Mouse (Mus musculus): ENCODE measurements around the gene Cldn11. TPM values are rescaled to one million over a fixed set of nuclear protein-coding genes. Genes with fewer than 3 reads are reported as not detected.

Cldn11 gene
- total RNA-seq, 2 experiments from 2014 or later = 0.83 to 1.9 TPM

Other genes starting within 250 kb of the Cldn11 start
- 10 to 100 TPM; 17.4 to 20.7 TPM for gene Phc3, start 180.5 kb upstream of the Cldn11 start, total RNA-seq (2021)
- gene Prkci, start 154.2 kb upstream of the Cldn11 start, total RNA-seq (2021) = 10 to 100 TPM; 17.6 to 18.0 TPM
- 10 to 100 TPM; 19.6 to 23.4 TPM for gene Skil, start 54.9 kb upstream of the Cldn11 start, total RNA-seq (2021)
- gene Slc7a14, start 160.5 kb downstream of the Cldn11 start, total RNA-seq (2021) = under 1 TPM; 0.10 to 0.12 TPM

Data from heart, postnatal 14 days (tissue).